Mouse (Mus musculus) olfactory bulb, adult 2 months (tissue): ENCODE measurements around the gene Cse1l. TPM values are rescaled to one million over a fixed set of nuclear protein-coding genes. Genes with fewer than 3 reads are reported as not detected.

ENCODE experiments used
- H3K27ac ChIP-seq: fragments of 200-500 bp; 2 replicates; pipeline ENCODE4 v1.5.1; 2012; ENCODE audit warnings: low read depth, low read length; ENCODE audit not compliant: insufficient read depth
- H3K4me1 ChIP-seq: fragments of 200-500 bp; 2 replicates; pipeline ENCODE4 v1.6.1; 2012; ENCODE audit warnings: low read length; ENCODE audit not compliant: control insufficient read depth, insufficient read depth
- H3K4me3 ChIP-seq: fragments of 200-500 bp; 2 replicates; pipeline ENCODE4 v1.5.1; 2012; ENCODE audit warnings: mild to moderate bottlenecking, low read depth, low read length, moderate library complexity; ENCODE audit not compliant: insufficient read depth
- CTCF ChIP-seq: fragments of 200-500 bp; IDR thresholded peaks from 2 replicates; pipeline ENCODE4 v1.5.1; 2012; ENCODE audit warnings: low read depth, mild to moderate bottlenecking, low read length, moderate library complexity; ENCODE audit not compliant: insufficient read depth
- POLR2A ChIP-seq: fragments of 200-500 bp; IDR thresholded peaks from 2 replicates; pipeline ENCODE4 v1.6.1; 2012; ENCODE audit warnings: mild to moderate bottlenecking, low read depth, low read length, moderate library complexity; ENCODE audit not compliant: insufficient read depth
- WGBS: fragments of 180-500 bp; shearing (Covaris S2); methylation state at CpG from one replicate; pipeline ENCODE4 v1.1.7; 2018; 5-methylcytosine and 5-hydroxymethylcytosine counted together
- polyA plus RNA-seq: library from polyadenylated mRNA; stranded (reverse); fragments of >200 nt; gene quantifications from 2 replicates; pipeline ENCODE4 v1.2.4, GENCODE M21; 2012; ENCODE audit warnings: low replicate concordance; ENCODE audit not compliant: missing spikeins, insufficient read depth, insufficient read length

Gene Cse1l
- not detected in 2 replicates for polyA plus RNA-seq

DNA sequence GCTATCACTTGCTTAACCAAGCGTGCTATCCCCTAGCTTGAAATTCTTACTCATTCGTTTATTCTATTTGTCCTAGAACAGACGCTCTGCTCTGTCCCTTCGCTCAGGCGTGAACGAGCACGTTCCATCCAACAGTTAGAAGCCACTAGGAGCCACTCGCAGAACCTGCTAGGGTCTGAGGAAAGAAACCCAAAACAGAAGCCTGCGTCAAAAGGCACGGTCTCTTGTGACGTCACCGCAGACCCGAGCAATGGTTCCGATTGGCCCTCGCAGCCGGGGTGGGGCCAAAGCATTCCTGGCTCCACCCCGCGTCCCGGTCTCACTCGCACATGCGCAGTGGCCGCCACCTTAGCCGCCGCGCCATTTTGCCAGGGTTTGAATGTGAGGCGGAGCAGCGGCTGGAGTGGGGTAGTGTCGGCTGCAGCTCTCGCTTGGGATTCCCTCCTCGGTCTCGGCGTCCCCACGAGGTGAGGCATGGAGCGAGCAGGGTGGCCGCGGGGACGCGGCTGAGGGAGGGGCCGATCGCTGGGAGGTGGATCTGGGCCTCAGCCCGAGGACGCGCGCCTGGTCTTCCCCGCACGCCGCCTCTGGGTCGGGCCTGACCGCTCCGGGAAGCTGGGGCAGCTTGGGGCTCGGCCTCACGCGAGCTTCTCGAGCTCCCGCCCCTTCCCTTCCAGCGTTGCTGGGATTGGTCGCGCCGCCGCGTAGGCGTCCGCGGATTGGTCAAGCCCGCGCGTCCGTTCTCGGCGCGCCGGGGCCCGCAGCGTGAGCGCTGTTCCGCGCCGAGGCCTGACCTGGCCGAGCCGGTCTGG is at the start of gene Cse1l:
TSS of gene Cse1l (plus strand) at position 330 of the 812 bp plus-strand sequence.
- H3K4me1 ChIP-seq, result peaks cover 11% of the 10 kb centered on the region
- H3K4me3 ChIP-seq, result peak within 1 kb of the TSS; percentile 79
- H3K27ac ChIP-seq, result peak within 1 kb of the TSS; percentile 92
- peak; percentile 79 for TF ChIP-seq POLR2A
- TF ChIP-seq CTCF, result no peak
- WGBS, result under 1% methylated on average over 78 of the region's 80 CpGs

DNA sequence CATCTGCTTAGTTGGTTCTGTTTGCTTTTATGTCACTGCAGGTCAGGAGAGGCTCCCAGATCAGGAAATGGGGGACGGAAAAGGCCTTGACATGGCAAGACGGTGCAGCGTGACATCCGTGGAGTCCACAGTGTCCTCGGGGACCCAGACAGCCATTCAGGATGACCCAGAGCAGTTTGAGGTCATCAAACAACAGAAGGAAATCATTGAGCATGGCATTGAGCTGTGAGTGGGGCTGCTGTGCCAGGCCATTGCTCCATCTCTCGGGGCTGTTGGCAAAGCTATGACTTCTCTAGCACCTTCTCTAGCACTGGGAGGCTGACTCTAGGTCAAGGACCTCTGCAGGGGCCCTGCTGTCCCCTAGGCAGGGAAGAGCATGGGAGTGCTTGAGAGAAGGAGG is 49.5 kb upstream of the Cse1l start:
- Histone ChIP-seq H3K4me1 (no peaks in the 10 kb centered on the region), H3K4me3 (no peak overlapping the region), H3K27ac (no peak overlapping the region)
- 96% methylated on average over 6 of the region's 6 CpGs for WGBS
- TF ChIP-seq CTCF, result no peak

DNA sequence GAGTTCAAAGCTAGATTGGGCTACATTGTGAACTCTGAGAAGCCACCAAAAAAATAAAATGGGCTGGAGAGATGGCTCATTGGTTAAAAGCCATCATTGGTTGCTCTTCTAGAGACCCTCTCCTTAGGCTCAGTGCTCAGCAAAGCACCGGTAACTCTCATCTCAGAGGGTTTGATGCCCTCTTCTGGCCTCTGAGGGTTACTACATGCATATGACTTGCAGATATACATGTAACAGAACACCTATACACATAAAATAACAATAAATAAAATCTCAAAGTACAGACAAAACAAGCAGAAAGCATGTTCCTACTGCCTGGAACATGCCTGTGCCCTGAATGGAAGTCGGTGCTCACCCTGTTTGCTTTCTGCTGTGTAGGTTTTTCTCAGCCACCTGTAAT is 48.7 kb upstream of the Cse1l start:
- TF ChIP-seq CTCF, result no peak
- TF ChIP-seq POLR2A, result no peak
- Histone ChIP-seq H3K27ac (no peak overlapping the region), H3K4me3 (no peak overlapping the region), H3K4me1 (no peaks in the 10 kb centered on the region)
- WGBS, result 94% methylated on average over 2 of the region's 2 CpGs

DNA sequence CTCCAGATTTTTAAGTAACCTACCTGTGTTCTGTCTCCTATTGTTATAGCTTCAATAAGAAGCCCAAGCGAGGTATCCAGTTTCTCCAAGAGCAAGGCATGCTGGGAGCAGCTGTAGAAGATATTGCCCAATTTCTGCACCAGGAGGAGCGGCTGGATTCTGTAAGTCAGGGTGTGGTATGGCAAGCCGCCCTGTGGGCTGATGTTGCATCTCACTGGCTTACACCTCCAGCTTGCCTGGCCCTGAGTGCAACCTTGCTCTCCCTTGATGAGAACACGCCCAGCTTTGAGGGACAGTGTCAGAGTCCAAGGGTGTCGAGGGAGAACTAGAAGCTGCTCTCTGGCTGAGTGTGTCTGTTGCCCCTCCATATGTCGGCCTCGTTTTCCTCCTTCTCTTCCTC is 46.6 kb upstream of the Cse1l start:
- Histone ChIP-seq H3K4me1 (no peaks in the 10 kb centered on the region), H3K4me3 (no peak overlapping the region), H3K27ac (no peak overlapping the region)
- TF ChIP-seq CTCF, result no peak
- no peak for TF ChIP-seq POLR2A
- WGBS, result 92% methylated on average over 7 of the region's 7 CpGs

DNA sequence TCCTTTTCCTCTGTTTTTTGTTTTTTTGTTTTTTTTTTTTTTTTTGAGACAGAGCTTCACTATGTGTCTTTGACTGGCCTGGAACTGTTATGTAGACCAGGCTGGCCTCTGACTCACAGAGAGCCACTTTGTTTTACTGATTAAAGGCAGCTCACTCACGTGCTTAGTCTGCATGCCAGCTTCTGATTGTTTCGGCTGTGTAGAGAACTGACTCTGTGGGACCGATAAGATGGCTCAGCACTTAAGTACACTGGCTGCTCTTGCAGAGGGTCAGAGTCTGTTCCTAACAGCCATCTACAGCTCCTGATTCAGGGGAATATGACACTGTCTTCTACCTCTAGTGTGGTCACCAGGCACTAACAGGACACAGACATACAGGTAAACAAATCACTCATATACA is 43.3 kb upstream of the Cse1l start:
- no peak for TF ChIP-seq POLR2A
- TF ChIP-seq CTCF, result no peak
- WGBS, result 48% methylated on average over 3 of the region's 3 CpGs
- no peak overlapping the region for H3K27ac ChIP-seq
- no peaks in the 10 kb centered on the region for H3K4me1 ChIP-seq
- no peak overlapping the region for H3K4me3 ChIP-seq

DNA sequence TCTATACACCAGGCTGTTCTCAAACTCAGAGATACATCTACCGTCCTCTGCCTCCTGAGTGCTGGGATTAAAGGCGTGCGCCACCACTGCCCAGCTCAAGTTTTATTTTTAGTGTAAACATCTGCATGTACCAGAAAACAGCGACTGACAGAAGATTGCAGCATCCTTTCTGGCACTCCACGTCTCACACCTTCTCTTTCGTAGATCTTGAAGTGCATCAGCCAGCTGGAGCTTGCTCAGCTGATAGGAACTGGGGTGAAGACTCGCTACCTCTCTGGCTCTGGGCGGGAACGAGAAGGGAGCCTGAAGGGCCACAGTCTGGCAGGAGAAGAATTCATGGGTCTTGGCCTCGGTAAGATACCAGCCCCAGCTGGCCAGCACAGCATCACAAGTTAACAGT is 40.4 kb upstream of the Cse1l start:
- Histone ChIP-seq H3K27ac (no peak overlapping the region), H3K4me1 (no peaks in the 10 kb centered on the region), H3K4me3 (no peak overlapping the region)
- TF ChIP-seq CTCF (no peak), POLR2A (no peak)
- WGBS, result 88% methylated on average over 10 of the region's 10 CpGs

DNA sequence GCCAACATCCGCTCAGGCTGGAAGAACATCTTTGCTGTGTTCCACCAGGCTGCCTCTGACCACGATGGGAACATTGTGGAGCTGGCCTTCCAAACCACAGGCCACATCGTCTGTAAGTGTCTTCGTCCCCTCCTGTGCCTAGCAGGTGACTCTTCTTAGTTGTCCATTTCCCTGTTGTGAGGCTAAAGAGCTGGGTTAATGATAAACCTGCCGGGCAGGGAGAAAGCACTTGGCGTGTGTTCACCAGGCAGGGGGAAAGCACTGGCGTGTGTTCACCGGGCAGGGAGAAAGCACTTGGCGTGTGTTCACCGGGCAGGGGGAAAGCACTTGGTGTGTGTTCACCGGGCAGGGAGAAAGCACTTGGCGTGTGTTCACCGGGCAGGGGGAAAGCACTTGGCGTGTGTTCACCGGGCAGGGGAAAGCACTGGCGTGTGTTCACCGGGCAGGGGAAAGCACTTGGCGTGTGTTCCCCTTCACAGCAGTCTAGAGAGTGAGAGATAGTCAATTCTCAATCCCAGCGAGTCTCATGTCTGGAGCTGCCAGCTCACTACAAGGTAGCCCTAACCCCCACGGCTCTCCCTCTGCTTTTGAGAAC is 35.5 kb upstream of the Cse1l start:
- H3K4me3 ChIP-seq, result no peak overlapping the region
- no peak for TF ChIP-seq CTCF
- H3K27ac ChIP-seq, result no peak overlapping the region
- 85% methylated on average over 20 of the region's 20 CpGs for WGBS
- H3K4me1 ChIP-seq, result no peaks in the 10 kb centered on the region

DNA sequence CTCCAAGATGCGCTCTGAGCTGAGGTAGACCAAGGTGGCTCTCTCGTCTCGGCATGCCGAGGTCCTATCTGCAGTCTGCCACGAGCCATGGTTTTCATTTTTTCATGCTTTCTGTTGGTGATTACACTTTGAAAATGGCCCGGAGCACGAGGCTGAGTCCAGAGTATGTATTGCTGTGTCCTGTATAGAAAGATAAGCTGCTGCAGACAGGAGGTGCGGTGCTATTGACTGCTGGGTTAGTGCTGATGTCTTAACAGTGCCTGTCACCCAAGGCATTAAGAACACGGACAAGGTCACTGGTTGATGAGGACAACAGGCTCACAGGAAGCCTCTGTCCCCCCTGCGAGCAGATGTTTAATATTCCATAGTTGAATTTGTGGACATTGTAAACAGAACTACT is 34.9 kb upstream of the Cse1l start:
- Histone ChIP-seq H3K27ac (no peak overlapping the region), H3K4me3 (no peak overlapping the region), H3K4me1 (no peaks in the 10 kb centered on the region)
- TF ChIP-seq CTCF (no peak), POLR2A (no peak)
- 94% methylated on average over 10 of the region's 10 CpGs for WGBS

DNA sequence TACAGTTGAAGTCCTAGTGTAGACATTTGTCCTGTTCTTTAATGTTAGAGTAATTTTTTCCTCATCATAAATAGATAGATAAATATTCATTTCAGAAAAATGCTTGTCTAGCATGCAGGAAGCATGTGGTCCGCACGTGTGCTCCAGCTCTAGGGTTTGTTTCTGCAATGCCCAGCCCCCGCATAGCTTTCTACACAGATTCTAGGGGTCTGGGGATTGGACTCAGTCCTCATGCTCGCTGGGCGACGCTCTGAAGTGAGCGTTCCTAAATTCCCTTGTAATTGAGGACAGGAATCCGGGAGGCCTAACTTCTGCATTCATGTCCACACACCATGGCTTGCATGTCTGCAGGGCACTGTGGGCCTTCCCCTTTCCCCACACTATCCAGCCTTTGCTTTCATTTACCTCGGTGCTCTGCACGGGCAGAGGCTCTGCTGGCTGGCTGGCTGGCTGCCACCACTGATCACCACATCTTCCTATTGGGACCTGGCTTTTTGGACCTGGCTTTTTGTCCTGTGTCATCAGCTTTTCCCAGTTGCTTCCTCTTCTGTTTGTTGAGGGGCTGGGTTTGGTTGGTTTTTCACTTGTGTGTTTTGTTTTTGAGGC is 31.1 kb upstream of the Cse1l start:
- 72% methylated on average over 10 of the region's 10 CpGs for WGBS
- no peaks in the 10 kb centered on the region for H3K4me1 ChIP-seq
- no peak for TF ChIP-seq CTCF
- no peak for TF ChIP-seq POLR2A
- no peak overlapping the region for H3K27ac ChIP-seq
- no peak overlapping the region for H3K4me3 ChIP-seq
